Mouse (Mus musculus) CH12.LX (cell line): ENCODE data around the gene Gm20532. TPM values are rescaled to one million over a fixed set of nuclear protein-coding genes. Genes with fewer than 3 reads are reported as not detected.

Experiments used
- DNase-seq: peaks from one replicate; pipeline ENCODE4 v3.0.0-alpha.2; 2013; ENCODE audit errors: extremely low read depth
- H3K27ac ChIP-seq: 2 replicates; pipeline ENCODE4 v1.5.1; 2012; ENCODE audit warnings: low read depth, mild to moderate bottlenecking, control low read depth, moderate library complexity; ENCODE audit not compliant: insufficient read depth
- H3K27me3 ChIP-seq: replicated peaks from 2 replicates; pipeline ENCODE3; 2012; ENCODE audit warnings: inconsistent platforms
- H3K36me3 ChIP-seq, 2 experiments: replicated peaks in 1 of 2; 2 replicates each; pipeline versions ENCODE3 to v1.6.1; 2012; ENCODE audit warnings: inconsistent platforms in 1 of 2, low read length in 1 of 2, mild to moderate bottlenecking in 1 of 2, mixed read lengths in 1 of 2, moderate library complexity in 1 of 2; ENCODE audit not compliant: control insufficient read depth in 1 of 2, insufficient read depth in 1 of 2
- H3K4me1 ChIP-seq, 2 experiments: 2 replicates each; pipeline ENCODE4 v1.6.1; 2012; ENCODE audit warnings: inconsistent platforms in 1 of 2, moderate library complexity in 1 of 2; ENCODE audit not compliant: insufficient read depth in 2 of 2, control insufficient read depth in 1 of 2
- H3K4me2 ChIP-seq: 2 replicates; pipeline ENCODE4 v1.6.1; 2012; ENCODE audit warnings: low read depth, mild to moderate bottlenecking, control low read depth; ENCODE audit not compliant: poor library complexity, insufficient read depth, severe bottlenecking
- H3K4me3 ChIP-seq, 3 experiments: fragments of 150-350 bp in 1 of 3; sonication (generic) in 1 of 3; replicated peaks in 1 of 3; 2 replicates each; pipeline versions ENCODE3 to v1.5.1; 2011 to 2012; ENCODE audit warnings: low read depth in 2 of 3, low read length in 2 of 3, mild to moderate bottlenecking in 2 of 3, moderate library complexity in 2 of 3, control low read depth in 1 of 3, improper control_type of control experiment in 1 of 3, inconsistent platforms in 1 of 3, mixed read lengths in 1 of 3; ENCODE audit not compliant: poor library complexity in 1 of 3
- H3K79me2 ChIP-seq: replicated peaks from 2 replicates; pipeline ENCODE4 v1.6.1; 2012; ENCODE audit warnings: mild to moderate bottlenecking, moderate library complexity; ENCODE audit not compliant: control insufficient read depth, poor library complexity, insufficient read depth, severe bottlenecking; ENCODE audit errors: extremely low read depth
- H3K9ac ChIP-seq: 2 replicates; pipeline ENCODE4 v1.6.1; 2012; ENCODE audit warnings: low read depth, mild to moderate bottlenecking, control low read depth, moderate library complexity; ENCODE audit not compliant: insufficient read depth
- H3K9me3 ChIP-seq: replicated peaks from 2 replicates; pipeline ENCODE3; 2012; ENCODE audit warnings: low read length, inconsistent platforms, mixed read lengths
- BHLHE40 ChIP-seq: IDR thresholded peaks from 2 replicates; pipeline ENCODE4 v1.6.1; 2011; ENCODE audit warnings: mild to moderate bottlenecking, low read depth, low read length, improper control_type of control experiment
- CHD1 ChIP-seq: IDR thresholded peaks from 2 replicates; pipeline ENCODE4 v1.6.1; 2012; ENCODE audit warnings: low read depth, low read length, improper control_type of control experiment, inconsistent platforms
- CHD2 ChIP-seq: IDR thresholded peaks from 2 replicates; pipeline ENCODE4 v1.6.1; 2011; ENCODE audit warnings: low read length, improper control_type of control experiment
- E2F4 ChIP-seq: IDR thresholded peaks from 2 replicates; pipeline ENCODE4 v1.6.1; 2011; ENCODE audit warnings: low read depth, low read length, improper control_type of control experiment; ENCODE audit not compliant: insufficient replicate concordance
- IRF4 ChIP-seq: IDR thresholded peaks from 2 replicates; pipeline ENCODE4 v1.6.1; 2014; ENCODE audit warnings: low read depth, mild to moderate bottlenecking, inconsistent platforms, low read length, improper control_type of control experiment
- MAFK ChIP-seq: IDR thresholded peaks from 2 replicates; pipeline ENCODE4 v1.6.1; 2011; ENCODE audit warnings: low read length, improper control_type of control experiment; ENCODE audit not compliant: insufficient replicate concordance
- MAZ ChIP-seq: IDR thresholded peaks from 2 replicates; pipeline ENCODE4 v1.6.1; 2012; ENCODE audit warnings: low read depth, mild to moderate bottlenecking, inconsistent platforms, low read length, improper control_type of control experiment, moderate library complexity
- NELFE ChIP-seq: IDR thresholded peaks from 2 replicates; pipeline ENCODE4 v1.6.1; 2011; ENCODE audit warnings: low read depth, low read length, improper control_type of control experiment
- POLR2AphosphoS2 ChIP-seq: IDR thresholded peaks from 2 replicates; pipeline ENCODE4 v1.6.1; 2011; ENCODE audit warnings: low read depth, low read length, improper control_type of control experiment
- UBTF ChIP-seq: IDR thresholded peaks from 2 replicates; pipeline ENCODE4 v1.6.1; 2012; ENCODE audit warnings: low read depth, mild to moderate bottlenecking, inconsistent platforms, low read length, improper control_type of control experiment, moderate library complexity
- ZMIZ1 ChIP-seq: IDR thresholded peaks from 2 replicates; pipeline ENCODE4 v1.6.1; 2012; ENCODE audit warnings: low read depth, mild to moderate bottlenecking, inconsistent platforms, low read length, improper control_type of control experiment
- dilution Hi-C: fragments of 300-500 bp; cut with MboI; formaldehyde crosslinking; loops from 2 replicates; pipeline ENCODE4 v1.14.3; 2020; ENCODE audit warnings: low sequenced_read_pairs; ENCODE audit not compliant: extremely low pct_unique_long_range_greater_than_20kb, extremely low pct_ligation_motif_present
- in situ Hi-C: fragments of 300-500 bp; cut with MboI; formaldehyde crosslinking; loops from 3 replicates; pipeline ENCODE4 v1.14.3; 2019; ENCODE audit warnings: low sequenced_read_pairs, low pct_ligation_motif_present, low pct_unique_long_range_greater_than_20kb, mixed read lengths
- polyA plus RNA-seq: library from polyadenylated mRNA; unstranded; fragments of >175 nt; gene quantifications from 2 replicates; pipeline ENCODE4 v1.2.1, GENCODE M21; 2012; ENCODE audit warnings: low read depth; ENCODE audit not compliant: insufficient read length
- total RNA-seq, 2 experiments: library from RNA; depleted of rRNA; stranded (reverse); fragments of 300-350 nt in 1 of 2; fragments of >200 nt in 1 of 2; gene quantifications; 2 replicates each; pipeline ENCODE4 v1.2.3; 2012 to 2014

Gene Gm20532
- total and polyA plus RNA-seq, 3 experiments = not detected

DNA sequence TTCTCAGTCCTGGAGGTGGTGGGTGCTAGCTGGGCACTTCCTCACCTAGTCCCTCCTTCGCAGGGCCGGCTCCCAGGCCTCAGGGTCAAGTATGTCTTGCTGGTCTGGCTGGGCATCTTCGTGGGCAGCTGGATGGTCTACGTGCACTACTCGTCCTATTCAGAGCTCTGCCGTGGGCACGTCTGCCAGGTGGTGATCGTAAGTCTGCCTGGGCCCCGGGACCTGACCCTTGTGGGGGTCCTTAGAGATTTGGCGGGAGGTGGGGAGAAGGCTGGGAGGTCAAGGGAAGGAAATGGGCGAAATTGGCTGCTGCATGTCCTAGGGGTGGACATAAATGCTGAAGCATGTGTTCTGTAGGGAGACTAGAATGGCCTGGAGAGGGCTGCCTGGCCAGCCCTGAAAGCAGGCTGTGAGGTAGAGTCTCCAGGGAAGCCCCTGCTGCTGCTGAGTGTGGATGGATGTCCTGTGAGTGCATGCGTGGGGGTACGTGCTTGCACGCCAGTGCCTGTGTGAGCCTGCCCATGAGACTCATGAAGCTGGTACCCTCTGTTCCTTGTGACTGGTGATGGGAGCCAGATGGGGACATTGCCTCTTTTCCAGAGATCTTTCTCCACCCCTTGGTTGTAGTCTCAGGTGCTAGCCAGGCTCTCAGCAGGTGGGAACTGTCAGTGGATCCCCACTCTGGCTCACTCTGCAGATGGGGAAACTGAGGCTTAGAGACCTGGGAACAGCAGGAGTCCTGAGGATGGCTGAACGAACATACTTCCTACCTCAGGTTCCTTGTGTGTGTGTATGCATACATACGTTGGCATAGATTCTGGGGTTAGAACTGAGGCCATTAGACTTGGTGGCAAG, 46.3 kb downstream of the Gm20532 start:
- peaks cover 7% of the 10 kb centered on the region for H3K79me2 ChIP-seq
- in situ Hi-C loops = no loop called here
- H3K27me3 ChIP-seq = peaks cover 15% of the 10 kb centered on the region
- peaks cover 4 to 36% of the 10 kb centered on the region in 2 experiments for H3K4me1 ChIP-seq
- H3K36me3 ChIP-seq = peaks cover 34 to 38% of the 10 kb centered on the region in 2 experiments
- no peak for TF ChIP-seq E2F4
- TF ChIP-seq ZMIZ1 = no peak
- no peak for TF ChIP-seq BHLHE40
- TF ChIP-seq UBTF = no peak
- TF ChIP-seq IRF4 = no peak
- no peak for TF ChIP-seq CHD2
- no peak for TF ChIP-seq MAZ
- TF ChIP-seq CHD1 = no peak
- TF ChIP-seq, all 38 proteins: peak for 0
- DNase-seq = no peak
- no peaks in the 10 kb centered on the region for H3K9me3 ChIP-seq
- H3K4me3 ChIP-seq = no peak overlapping the region
- no peak overlapping the region for H3K9ac ChIP-seq
- H3K27ac ChIP-seq = no peak overlapping the region
- dilution Hi-C loops = no loop called here
- no peak overlapping the region for H3K4me2 ChIP-seq

DNA sequence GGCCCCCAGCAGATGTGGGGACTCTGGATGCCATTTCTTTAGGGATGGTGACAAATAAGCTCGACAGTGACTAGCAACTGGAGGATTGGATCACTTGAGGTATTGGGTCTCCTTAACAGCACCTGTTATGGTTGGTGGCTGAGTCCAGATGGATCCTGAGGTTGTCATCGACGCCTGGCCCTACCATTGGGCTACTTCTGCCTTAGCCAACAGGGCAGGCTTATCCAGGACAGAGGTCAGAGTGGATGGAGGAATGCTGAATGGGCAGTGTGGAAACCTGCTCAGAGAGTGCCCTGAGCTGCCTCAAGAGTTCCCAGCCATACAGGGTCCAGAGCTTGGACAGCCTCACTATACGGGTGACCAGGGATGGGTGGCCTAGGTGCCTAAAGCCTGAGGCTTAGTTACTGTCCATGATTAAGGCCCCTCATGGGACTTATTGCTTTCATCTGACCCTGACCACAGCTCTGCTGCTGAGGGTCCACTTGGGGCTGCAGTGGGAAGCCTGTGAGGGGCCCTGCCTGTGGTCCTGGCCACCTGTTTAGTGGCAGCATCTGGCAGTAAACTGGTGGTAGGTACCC, 47.6 kb downstream of the Gm20532 start:
- in situ Hi-C loops = no loop called here
- dilution Hi-C loops = no loop called here

More for the DNA sequence above, 47.6 kb downstream of the Gm20532 start:
- Histone ChIP-seq H3K79me2 (peaks cover 19% of the 10 kb centered on the region), H3K36me3 (peaks cover 40 to 51% of the 10 kb centered on the region in 2 experiments), H3K9me3 (no peaks in the 10 kb centered on the region), H3K27me3 (peaks cover 6% of the 10 kb centered on the region), H3K4me3 (no peak overlapping the region), H3K4me1 (peaks cover 10 to 46% of the 10 kb centered on the region in 2 experiments), H3K27ac (no peak overlapping the region), H3K4me2 (no peak overlapping the region), H3K9ac (no peak overlapping the region)
- TF ChIP-seq MAFK = 0 out of 2 replicates have a peak, but pooled peaks have one; percentile 48
- TF ChIP-seq POLR2AphosphoS2 = peak; percentile 81; the same call in 1 of the 2 replicates
- no peak for TF ChIP-seq NELFE
- DNase-seq = peak; percentile 41
